10 mouse cellular contexts compared by ENCODE assay signal in genomic region chr9:63309008-63309407, GRCm38 (mm10).
DNase-seq lines count a peak whose midpoint lies in the region; ATAC-seq and TF ChIP-seq lines count a peak whose summit lies in the region.
"Had no signal": no experiment of that assay in that cellular context is flagged by ENCODE, and none has a peak within 500 bp of the region (broad histone marks: within the 10 kb centered on the region; RNA-seq: fewer than 3 reads in every experiment).

No protein-coding gene starts in this region.

- no peak overlapping the region for H3K4me3 ChIP-seq in gastrocnemius, adult 2 months
- H3K4me3 ChIP-seq in heart, embryonic 11.5 days (ENCODE audit: low read depth, low read length) = no peak overlapping the region
- H3K4me3 ChIP-seq in lung, embryonic 15.5 days = no peak overlapping the region
- H3K4me3 ChIP-seq: liver, embryonic 13.5 days had no signal

- no peak for TF ChIP-seq CTCF in gastrocnemius, adult 2 months (IDR thresholded peaks at IDR 0.05)

- DNase-seq in gastrocnemius, adult 2 months = peak; percentile 74
- no peak for DNase-seq in gastrocnemius, postnatal 36 days
- DNase-seq in A20 (ENCODE audit: low read depth, low spot score) = peak; percentile 12
- DNase-seq in left cerebral cortex, postnatal 10 days (ENCODE audit: extremely low spot score in 1 of 2, low spot score in 2 of 2) = no peak
- no peak for DNase-seq in right cerebral cortex, postnatal 25 days
- DNase-seq: liver, embryonic 13.5 days; thymus, adult 18-20 months had no signal

- peak overlapping the region; percentile 18 for H3K4me2 ChIP-seq in heart, embryonic 11.5 days
- H3K4me2 ChIP-seq in lung, embryonic 15.5 days = no peak overlapping the region
- H3K4me2 ChIP-seq: liver, embryonic 13.5 days had no signal

- ATAC-seq in heart, embryonic 11.5 days (replicated peaks; ENCODE audit: insufficient number of reproducible peaks, low FRiP score, low TSS enrichment) = no peak
- ATAC-seq in lung, embryonic 15.5 days (ENCODE audit: borderline replicate concordance, extremely low read depth, low FRiP score, low TSS enrichment) = peak; percentile 94
- no peak for ATAC-seq in erythroblast, adult 5-6 weeks (replicated peaks; ENCODE audit: low FRiP score, poor library complexity, severe bottlenecking)

- peak overlapping the region; percentile 84 for H3K27ac ChIP-seq in gastrocnemius, adult 2 months
- peak overlapping the region; percentile 57 for H3K27ac ChIP-seq in heart, embryonic 11.5 days (ENCODE audit: low read depth, low read length)
- peak overlapping the region; percentile 53; the same call in 1 of the 2 replicates for H3K27ac ChIP-seq in lung, embryonic 15.5 days
- H3K27ac ChIP-seq: liver, embryonic 13.5 days had no signal

- WGBS in heart, embryonic 11.5 days (ENCODE audit: insufficient replicate concordance) = 32% methylated on average over 5 of the region's 5 CpGs
- 19% methylated on average over 5 of the region's 5 CpGs for WGBS in lung, embryonic 15.5 days

- H3K27me3 ChIP-seq in heart, embryonic 11.5 days (ENCODE audit: control insufficient read depth, insufficient read depth, low read length) = no peaks in the 10 kb centered on the region
- H3K27me3 ChIP-seq in lung, embryonic 15.5 days = no peaks in the 10 kb centered on the region
- H3K27me3 ChIP-seq: liver, embryonic 13.5 days had no signal

- H3K9ac ChIP-seq in heart, embryonic 11.5 days (ENCODE audit: low read depth, low read length) = no peak overlapping the region
- no peak overlapping the region for H3K9ac ChIP-seq in lung, embryonic 15.5 days
- H3K9ac ChIP-seq: liver, embryonic 13.5 days had no signal

- H3K4me1 ChIP-seq in heart, embryonic 11.5 days (ENCODE audit: control insufficient read depth, insufficient read depth, low read length) = peaks cover 31% of the 10 kb centered on the region
- H3K4me1 ChIP-seq in lung, embryonic 15.5 days = peaks cover 18% of the 10 kb centered on the region
- H3K4me1 ChIP-seq: liver, embryonic 13.5 days had no signal

- no peaks in the 10 kb centered on the region for H3K9me3 ChIP-seq in heart, embryonic 11.5 days (replicated peaks; ENCODE audit: control insufficient read depth, low read length)
- no peaks in the 10 kb centered on the region for H3K9me3 ChIP-seq in lung, embryonic 15.5 days
- H3K9me3 ChIP-seq: liver, embryonic 13.5 days had no signal

- no peaks in the 10 kb centered on the region for H3K36me3 ChIP-seq in heart, embryonic 11.5 days (ENCODE audit: control insufficient read depth, insufficient read depth, low read length)
- no peaks in the 10 kb centered on the region for H3K36me3 ChIP-seq in lung, embryonic 15.5 days
- H3K36me3 ChIP-seq: liver, embryonic 13.5 days had no signal

- intact Hi-C loops in gastrocnemius, adult 2 months (cut with DNase I) = no loop called here
- intact Hi-C loops in gastrocnemius, postnatal 36 days (cut with DNase I) = no loop called here
- intact Hi-C loops in left cerebral cortex, postnatal 10 days (cut with DNase I) = no loop called here

Comparison
In these comparisons a context has a peak if more than half of its experiments do, and no peak if none do; other contexts are left out.
1. DNase-seq: peak in gastrocnemius, adult 2 months (single experiment) and A20 (single experiment); none in gastrocnemius, postnatal 36 days (0 of 2), left cerebral cortex, postnatal 10 days (0 of 2) and right cerebral cortex, postnatal 25 days (single experiment).
2. Peak in every context shown above with its lines, with median percentiles within 50 percentile points of each other: H3K27ac ChIP-seq.